Mouse (Mus musculus): ENCODE data around the gene Dolpp1. TPM values are rescaled to one million over a fixed set of nuclear protein-coding genes. Genes with fewer than 3 reads are reported as not detected.
"Not testable (repeated sequence)": the region's sequence is repeated elsewhere in the genome, so short reads cannot be mapped to it uniquely, and the experiment has no call there.

Gene Dolpp1
- polyA plus RNA-seq, 1 experiment = 51.6 TPM

DNA sequence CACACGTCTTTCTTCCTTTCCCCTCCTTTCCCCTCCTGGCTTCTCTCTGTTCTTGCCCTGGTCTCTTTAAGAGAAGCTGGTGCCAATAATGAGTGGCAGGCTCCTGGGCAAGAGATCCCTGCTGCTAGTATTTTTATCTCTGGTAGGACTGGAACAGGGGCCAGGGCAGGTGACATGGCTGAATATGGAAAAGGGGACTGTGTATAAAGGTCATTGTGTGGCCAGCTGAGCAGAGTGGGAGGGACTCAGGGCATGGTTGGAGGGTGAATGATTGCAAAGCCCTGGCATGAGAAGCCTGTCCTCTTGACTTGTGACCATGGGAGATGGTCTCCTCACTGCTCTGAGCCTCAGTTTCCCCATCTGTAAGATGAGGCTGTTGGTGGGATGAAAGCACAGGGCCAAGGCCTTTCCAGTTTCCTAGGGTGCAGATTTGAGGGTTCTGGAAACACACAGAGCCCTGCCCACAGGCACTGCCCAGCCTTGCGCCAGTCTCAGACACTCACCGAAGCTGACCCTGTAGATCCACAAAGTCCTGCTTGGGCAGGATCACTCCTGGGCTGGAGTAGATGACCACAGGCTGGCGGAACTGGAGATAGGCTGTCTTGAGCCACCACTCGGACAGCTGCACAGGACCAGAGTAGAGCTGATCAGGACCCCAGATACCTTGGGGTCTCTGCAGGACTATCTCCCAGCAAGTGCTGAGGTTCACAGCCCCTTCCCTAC lies 17.6 kb downstream of the Dolpp1 start:
- no peak for DNase-seq (ENCODE audit: low read depth)

- DNase-seq (ENCODE audit: low read depth) = no peak
Measured at GRCm38 (mm10) chr2:30413038-30413973, 21.3 kb downstream of the Dolpp1 start.

DNA sequence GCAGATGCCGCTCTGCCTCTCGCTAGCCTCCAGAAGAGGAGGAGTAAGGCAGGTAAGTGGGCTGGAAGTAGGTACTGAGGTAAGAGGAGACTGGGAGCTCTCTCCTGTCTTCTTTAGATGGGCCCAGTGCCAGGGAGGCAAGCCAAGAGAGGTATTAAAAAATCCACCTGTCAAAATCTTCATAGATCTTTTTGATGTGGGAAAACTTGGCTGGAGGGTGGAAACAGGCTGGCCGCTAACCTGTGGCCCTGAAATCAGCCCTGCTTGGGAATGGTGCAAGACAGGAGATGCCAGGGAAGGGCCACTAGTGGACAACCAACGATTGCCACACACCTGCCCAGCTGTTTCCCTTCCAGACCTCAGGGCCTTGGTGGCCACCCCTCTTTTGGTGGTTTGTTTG lies 22.0 kb downstream of the Dolpp1 start:
- no peak for DNase-seq (ENCODE audit: low read depth)

DNA sequence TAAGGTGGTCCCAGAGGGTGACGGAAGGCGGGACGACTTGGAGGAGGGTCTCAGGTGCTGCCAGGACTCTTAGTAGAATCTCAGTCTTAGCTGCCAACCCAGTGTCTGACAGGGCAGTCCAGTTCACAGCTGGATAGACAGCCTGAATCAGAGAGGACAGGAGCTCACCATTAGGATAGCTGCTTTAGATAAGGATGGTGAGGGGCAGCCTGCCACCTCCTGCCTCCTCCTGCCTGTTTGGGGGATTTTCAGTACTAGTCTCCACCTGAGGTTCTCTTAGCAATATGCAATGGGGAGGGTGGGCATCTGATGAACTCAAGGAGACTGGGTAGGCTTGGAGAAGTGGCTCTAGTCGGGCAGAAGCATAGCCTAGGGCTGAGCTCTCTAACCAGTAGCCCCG lies 22.6 kb downstream of the Dolpp1 start:
- DNase-seq (ENCODE audit: low read depth) = no peak

GRCm38 (mm10) chr2:30415157-30415935 lies 23.3 kb downstream of the Dolpp1 start, which contains the start of gene Crat:
TSS of gene Crat (minus strand) at chr2:30415813.
- no peak for DNase-seq (ENCODE audit: low read depth)

DNA sequence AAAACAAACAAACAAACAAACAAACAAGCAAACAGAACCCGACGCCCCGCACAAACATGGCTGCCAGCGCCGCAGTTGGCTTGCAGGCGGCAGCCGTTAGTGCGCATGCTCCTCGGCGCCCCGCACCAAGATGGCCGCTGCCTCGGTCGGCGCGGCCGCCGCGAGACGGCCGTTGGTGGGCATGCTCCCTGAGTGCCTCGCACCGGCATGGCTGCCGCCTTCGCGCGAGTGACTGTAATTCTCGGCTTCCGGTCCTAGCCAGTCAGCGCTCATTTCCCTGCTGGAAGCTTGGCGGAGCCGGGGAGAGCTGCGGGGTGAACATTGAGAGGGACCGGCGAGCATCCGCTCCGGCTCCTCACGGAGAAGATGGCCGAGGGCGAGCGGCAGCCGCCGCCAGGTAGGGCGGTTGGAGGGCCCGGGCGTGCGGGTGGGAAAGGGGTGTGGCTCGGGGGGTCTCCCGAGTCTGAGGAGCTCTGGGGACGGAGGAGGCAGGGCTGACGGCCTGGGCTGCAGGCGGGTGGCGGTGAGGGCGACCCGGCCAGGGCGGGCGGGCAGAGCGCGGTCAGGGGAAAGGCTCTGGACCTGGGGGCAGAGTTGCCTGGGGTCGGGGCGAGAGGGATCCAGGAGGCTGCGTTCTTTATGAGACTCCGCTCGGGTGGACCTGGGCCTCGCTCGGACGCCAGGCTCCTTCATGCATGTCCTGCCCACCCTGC lies 24.0 kb downstream of the Dolpp1 start, which contains the start of gene Ptpa:
TSS of gene Ptpa (plus strand) at position 104 of the 713 bp plus-strand sequence.
- DNase-seq (ENCODE audit: low read depth) = no peak

GRCm38 (mm10) chr2:30416649-30416965 lies 24.6 kb downstream of the Dolpp1 start:
- DNase-seq (ENCODE audit: low read depth) = no peak

- DNase-seq (ENCODE audit: low read depth) = not testable (repeated sequence)
Measured at GRCm38 (mm10) chr2:30417154-30417553, 25.1 kb downstream of the Dolpp1 start.

GRCm38 (mm10) chr2:30417595-30418165 lies 25.6 kb downstream of the Dolpp1 start:
- DNase-seq (ENCODE audit: low read depth) = no peak

DNA sequence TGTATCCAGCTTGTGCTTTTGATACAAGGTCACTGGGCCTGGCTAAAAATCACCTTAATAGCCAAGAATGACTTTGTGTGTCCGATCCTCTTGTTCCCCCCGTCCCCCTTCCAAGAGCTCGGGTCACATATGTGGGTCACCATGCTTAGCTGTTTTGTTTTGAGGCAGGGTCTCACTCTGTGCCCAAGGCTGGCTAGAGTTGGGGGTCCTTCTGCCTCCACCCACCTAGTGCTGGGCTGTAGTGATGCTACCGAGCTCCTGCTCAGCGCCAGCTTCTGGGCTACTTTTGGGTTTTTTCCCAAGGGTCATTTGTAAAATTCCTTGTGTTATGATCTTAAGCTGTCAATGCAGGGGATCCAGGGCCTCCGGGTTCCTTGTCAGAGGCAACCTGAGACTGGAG lies 26.2 kb downstream of the Dolpp1 start:
- DNase-seq (ENCODE audit: low read depth) = no peak

GRCm38 (mm10) chr2:30419112-30419511 lies 27.1 kb downstream of the Dolpp1 start:
- no peak for DNase-seq (ENCODE audit: low read depth)

DNA sequence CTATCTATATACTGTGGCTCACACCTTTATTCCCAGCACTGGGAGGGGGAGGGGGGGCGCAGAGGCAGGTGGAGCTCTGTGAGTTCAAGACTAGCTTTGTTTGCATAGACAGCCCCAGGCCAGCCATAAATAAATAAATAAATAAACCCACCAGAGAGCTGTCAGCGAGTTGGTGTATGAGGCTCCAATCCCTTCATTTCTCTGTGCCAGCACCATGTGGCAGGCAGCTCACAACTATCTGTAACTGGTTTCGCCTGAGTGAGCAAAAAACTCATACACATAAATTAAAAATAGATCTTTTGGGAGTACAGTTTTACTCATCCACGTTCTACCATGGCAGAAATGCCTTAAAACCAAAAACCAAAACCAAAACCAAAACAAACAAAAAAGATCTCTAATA lies 29.4 kb downstream of the Dolpp1 start:
- no peak for DNase-seq (ENCODE audit: low read depth)

DNA sequence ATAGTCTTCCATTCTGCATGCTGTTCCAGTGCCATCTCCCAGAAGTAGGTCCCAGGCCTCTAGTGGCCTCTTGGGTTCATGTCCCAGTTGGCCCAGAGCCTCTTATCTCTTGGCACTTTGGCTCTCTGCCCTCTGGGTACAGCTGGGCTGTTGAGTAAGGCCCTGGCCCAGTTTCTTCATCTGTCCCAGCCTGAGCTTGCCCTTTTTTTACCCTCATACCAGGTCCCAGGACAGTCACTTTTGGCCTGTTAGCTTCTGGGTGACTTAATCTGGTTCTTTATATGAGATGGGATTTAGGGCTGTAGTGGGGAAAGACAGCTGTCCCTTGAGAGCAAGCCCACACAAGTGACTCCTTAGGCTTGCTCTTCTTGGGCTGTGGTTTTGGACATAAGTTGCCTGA lies 37.1 kb downstream of the Dolpp1 start:
- peak; percentile 99 for DNase-seq (ENCODE audit: low read depth)

GRCm38 (mm10) chr2:30435326-30436155 lies 43.5 kb downstream of the Dolpp1 start:
- DNase-seq (ENCODE audit: low read depth) = no peak

DNA sequence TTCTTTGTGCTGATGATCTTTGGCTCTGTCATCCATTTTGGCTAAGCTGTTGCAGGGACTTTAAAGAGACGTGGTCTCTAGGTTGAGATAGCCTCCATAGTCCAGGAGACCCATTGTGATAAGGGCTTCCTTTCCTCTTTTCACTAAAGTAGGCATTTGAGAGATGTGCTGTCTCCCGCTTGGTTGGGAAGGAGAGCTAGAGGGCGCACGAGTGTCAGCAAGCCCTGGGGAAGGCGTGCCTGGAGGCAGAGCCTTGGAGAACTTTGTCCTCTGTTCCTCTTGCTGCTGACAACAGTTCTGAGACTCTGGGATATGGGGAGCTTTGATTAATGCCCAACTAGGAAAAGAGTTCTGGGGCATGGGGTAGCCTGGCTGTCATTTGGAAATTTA lies 44.1 kb downstream of the Dolpp1 start:
- DNase-seq (ENCODE audit: low read depth) = no peak

- no peak for DNase-seq (ENCODE audit: low read depth)
Measured at GRCm38 (mm10) chr2:30436809-30437208, 44.8 kb downstream of the Dolpp1 start.

DNA sequence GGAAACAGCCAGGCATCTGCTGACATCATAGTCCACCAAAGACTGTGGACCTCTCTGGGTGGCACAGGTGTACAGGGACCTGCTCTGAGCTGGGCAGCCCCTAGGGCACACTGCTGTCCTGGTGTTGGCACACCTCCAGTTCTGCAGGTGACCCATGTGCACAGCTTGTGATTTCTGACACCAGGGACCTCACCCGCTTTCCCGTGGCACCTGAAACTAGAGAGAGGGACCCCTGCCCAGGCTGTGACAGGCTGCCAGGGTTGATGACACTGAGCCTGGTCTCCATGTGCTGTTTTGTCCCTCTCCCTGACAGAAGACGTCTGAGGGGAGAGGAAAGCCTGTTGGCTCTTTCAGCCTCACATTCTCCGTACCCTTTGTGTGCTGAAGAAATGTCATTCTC lies 45.7 kb downstream of the Dolpp1 start:
- no peak for DNase-seq (ENCODE audit: low read depth)

DNA sequence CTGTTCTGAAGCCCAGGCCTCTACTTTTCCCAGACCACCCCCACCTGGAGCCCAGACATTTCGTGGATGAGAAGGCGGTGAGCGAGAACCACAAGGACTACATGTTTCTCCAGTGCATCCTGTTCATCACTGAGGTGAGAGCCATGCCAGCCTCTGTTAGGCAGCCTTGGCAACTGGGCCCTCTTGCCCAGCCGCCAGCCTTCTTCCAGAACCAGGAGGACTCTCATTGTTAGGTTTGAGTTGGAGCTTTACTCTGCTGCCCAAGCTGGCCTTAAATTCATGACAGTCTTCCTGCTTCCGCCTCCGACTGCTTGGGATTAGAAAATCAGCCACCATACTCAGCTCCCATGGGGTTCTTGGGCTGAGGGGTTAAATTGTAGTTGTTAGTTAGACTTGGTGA lies 47.6 kb downstream of the Dolpp1 start:
- no peak for DNase-seq (ENCODE audit: low read depth)

- no peak for DNase-seq (ENCODE audit: low read depth)
Measured at GRCm38 (mm10) chr2:30440211-30440700, 48.2 kb downstream of the Dolpp1 start.

All from gonadal fat pad, adult 2 months (tissue).